8 mouse cellular contexts compared by ENCODE assay signal in genomic region chr8:124617266-124617869, GRCm38 (mm10). TPM values are rescaled to one million over a fixed set of nuclear protein-coding genes. Genes with fewer than 3 reads are reported as not detected.
DNase-seq lines count a peak whose midpoint lies in the region; ATAC-seq lines count a peak whose summit lies in the region.

No protein-coding gene starts in this region.

- no peaks in the 10 kb centered on the region for H3K9me3 ChIP-seq in embryonic facial prominence, embryonic 11.5 days (replicated peaks; ENCODE audit: control insufficient read depth, low read length)
- H3K9me3 ChIP-seq in limb, embryonic 10.5 days (replicated peaks), result no peaks in the 10 kb centered on the region
- H3K9me3 ChIP-seq in midbrain, embryonic 12.5 days, result no peaks in the 10 kb centered on the region

- no peaks in the 10 kb centered on the region for H3K36me3 ChIP-seq in embryonic facial prominence, embryonic 11.5 days (replicated peaks; ENCODE audit: control insufficient read depth, insufficient read depth, low read depth, low read length)
- H3K36me3 ChIP-seq in limb, embryonic 10.5 days, result no peaks in the 10 kb centered on the region
- H3K36me3 ChIP-seq in midbrain, embryonic 12.5 days, result no peaks in the 10 kb centered on the region

- H3K9ac ChIP-seq in embryonic facial prominence, embryonic 11.5 days (replicated peaks; ENCODE audit: low read length), result peak overlapping the region; percentile 29
- H3K9ac ChIP-seq in midbrain, embryonic 12.5 days (replicated peaks), result peak overlapping the region; percentile 47; the same call in 1 of the 2 replicates

- peak; percentile 79 for ATAC-seq in embryonic facial prominence, embryonic 11.5 days (replicated peaks; ENCODE audit: insufficient number of reproducible peaks, low FRiP score, low TSS enrichment, low read depth)
- peak; percentile 79 for ATAC-seq in midbrain, embryonic 12.5 days (ENCODE audit: low FRiP score, low read depth)

- no peak overlapping the region for H3K27ac ChIP-seq in embryonic facial prominence, embryonic 11.5 days (replicated peaks; ENCODE audit: low read depth, low read length)
- 0 out of 2 replicates have a peak overlapping the region, but pooled peaks have one; percentile 50 for H3K27ac ChIP-seq in limb, embryonic 10.5 days
- no peak overlapping the region for H3K27ac ChIP-seq in midbrain, embryonic 12.5 days (replicated peaks)

- H3K27me3 ChIP-seq in embryonic facial prominence, embryonic 11.5 days (ENCODE audit: control insufficient read depth, insufficient read depth, low read length), result no peaks in the 10 kb centered on the region; the same call in 1 of the 2 replicates
- H3K27me3 ChIP-seq in limb, embryonic 10.5 days (ENCODE audit: low read depth, poor library complexity, severe bottlenecking), result peaks cover 11% of the 10 kb centered on the region
- peaks cover 18% of the 10 kb centered on the region for H3K27me3 ChIP-seq in midbrain, embryonic 12.5 days

- peak overlapping the region; percentile 62 for H3K4me2 ChIP-seq in embryonic facial prominence, embryonic 11.5 days (ENCODE audit: low read depth, low read length)
- peak overlapping the region; percentile 63 for H3K4me2 ChIP-seq in midbrain, embryonic 12.5 days (replicated peaks)

- WGBS in embryonic facial prominence, embryonic 11.5 days, result 14% methylated on average over 17 of the region's 17 CpGs
- WGBS in limb, embryonic 10.5 days, result 15% methylated on average over 17 of the region's 17 CpGs
- 15% methylated on average over 17 of the region's 17 CpGs for WGBS in midbrain, embryonic 12.5 days

- peak; percentile 56 to 65 for DNase-seq in urinary bladder, adult 18-20 months (ENCODE audit: low spot score in 2 of 2)
- DNase-seq in urinary bladder, postnatal 10 days (ENCODE audit: low spot score), result no peak
- peak; percentile 84 for DNase-seq in embryonic facial prominence, embryonic 11.5 days (ENCODE audit: low spot score)
- DNase-seq in heart, adult 18-20 months, result peak; percentile 73 to 92
- peak; percentile 81 for DNase-seq in kidney, adult 18-20 months
- peak; percentile 83 for DNase-seq in limb, embryonic 10.5 days (ENCODE audit: low spot score)
- peak; percentile 32 for DNase-seq in skeletal muscle tissue, adult 2 months (ENCODE audit: low read depth, low spot score)

- H3K4me3 ChIP-seq in embryonic facial prominence, embryonic 11.5 days (ENCODE audit: low read depth, low read length), result peak overlapping the region; percentile 27
- H3K4me3 ChIP-seq in limb, embryonic 10.5 days, result peak overlapping the region; percentile 49
- H3K4me3 ChIP-seq in midbrain, embryonic 12.5 days, result peak overlapping the region; percentile 36

- no peaks in the 10 kb centered on the region for H3K4me1 ChIP-seq in embryonic facial prominence, embryonic 11.5 days (ENCODE audit: control insufficient read depth, insufficient read depth, low read length)
- H3K4me1 ChIP-seq in limb, embryonic 10.5 days, result peaks cover 8% of the 10 kb centered on the region
- H3K4me1 ChIP-seq in midbrain, embryonic 12.5 days, result peaks cover 9% of the 10 kb centered on the region; the same call in 1 of the 2 replicates

RNA-seq across cellular contexts. Expression of gene Capn9, which starts 41.5 kb away (rescaled TPM):
- not detected in 2 replicates for polyA plus RNA-seq in embryonic facial prominence, embryonic 11.5 days (2014; fragmentation: Nextera tagmentation; extraction: Ambion mirVana)
- total RNA-seq in heart, adult 18-20 months (2021), result not detected
- polyA plus RNA-seq in limb, embryonic 10.5 days (2016; fragmentation: Nextera tagmentation; extraction: Ambion mirVana), result not detected in 2 replicates
- 0.13 TPM in 1 of 2 replicates, not detected in the other for polyA plus RNA-seq in midbrain, embryonic 12.5 days (2016; fragmentation: Nextera tagmentation; extraction: Ambion mirVana)

RNA-seq across cellular contexts. Expression of gene 2310022B05Rik, which starts 45.8 kb away (rescaled TPM):
- polyA plus RNA-seq in embryonic facial prominence, embryonic 11.5 days (2014; fragmentation: Nextera tagmentation; extraction: Ambion mirVana), result 27.0 and 27.7 TPM in 2 replicates
- total RNA-seq in heart, adult 18-20 months (2021), result 10 to 100 TPM; 50.8 to 70.0 TPM
- polyA plus RNA-seq in limb, embryonic 10.5 days (2016; fragmentation: Nextera tagmentation; extraction: Ambion mirVana), result 22.7 and 23.5 TPM in 2 replicates
- 22.3 and 23.5 TPM in 2 replicates for polyA plus RNA-seq in midbrain, embryonic 12.5 days (2016; fragmentation: Nextera tagmentation; extraction: Ambion mirVana)

RNA-seq across cellular contexts. Expression of gene Agt, which starts 47.9 kb away (rescaled TPM):
- polyA plus RNA-seq in embryonic facial prominence, embryonic 11.5 days (2014; fragmentation: Nextera tagmentation; extraction: Ambion mirVana), result not detected in 2 replicates
- total RNA-seq in heart, adult 18-20 months (2021), result 1 to 10 TPM; 7.8 to 9.2 TPM
- polyA plus RNA-seq in limb, embryonic 10.5 days (2016; fragmentation: Nextera tagmentation; extraction: Ambion mirVana), result not detected in 2 replicates
- polyA plus RNA-seq in midbrain, embryonic 12.5 days (2016; fragmentation: Nextera tagmentation; extraction: Ambion mirVana), result 0.09 TPM in 1 of 2 replicates, not detected in the other
